Mouse (Mus musculus): Measurements from ENCODE around the gene Nuf2. TPM values are rescaled to one million over a fixed set of nuclear protein-coding genes. Genes with fewer than 3 reads are reported as not detected.
A peak's percentile ranks its signal among the peaks of the same experiment; 100 is the strongest.
"Not testable (repeated sequence)": the region's sequence is repeated elsewhere in the genome, so short reads cannot be mapped to it uniquely, and the experiment has no call there.

The Nuf2 gene
- 1 to 10 TPM; 7.4 to 8.1 TPM for total RNA-seq (2021)
- long read RNA-seq, partial matches to known transcripts, result 0 of 6 reads
- long read RNA-seq, other reads (novel, unspliced or antisense), result 1 of 6 reads

DNA sequence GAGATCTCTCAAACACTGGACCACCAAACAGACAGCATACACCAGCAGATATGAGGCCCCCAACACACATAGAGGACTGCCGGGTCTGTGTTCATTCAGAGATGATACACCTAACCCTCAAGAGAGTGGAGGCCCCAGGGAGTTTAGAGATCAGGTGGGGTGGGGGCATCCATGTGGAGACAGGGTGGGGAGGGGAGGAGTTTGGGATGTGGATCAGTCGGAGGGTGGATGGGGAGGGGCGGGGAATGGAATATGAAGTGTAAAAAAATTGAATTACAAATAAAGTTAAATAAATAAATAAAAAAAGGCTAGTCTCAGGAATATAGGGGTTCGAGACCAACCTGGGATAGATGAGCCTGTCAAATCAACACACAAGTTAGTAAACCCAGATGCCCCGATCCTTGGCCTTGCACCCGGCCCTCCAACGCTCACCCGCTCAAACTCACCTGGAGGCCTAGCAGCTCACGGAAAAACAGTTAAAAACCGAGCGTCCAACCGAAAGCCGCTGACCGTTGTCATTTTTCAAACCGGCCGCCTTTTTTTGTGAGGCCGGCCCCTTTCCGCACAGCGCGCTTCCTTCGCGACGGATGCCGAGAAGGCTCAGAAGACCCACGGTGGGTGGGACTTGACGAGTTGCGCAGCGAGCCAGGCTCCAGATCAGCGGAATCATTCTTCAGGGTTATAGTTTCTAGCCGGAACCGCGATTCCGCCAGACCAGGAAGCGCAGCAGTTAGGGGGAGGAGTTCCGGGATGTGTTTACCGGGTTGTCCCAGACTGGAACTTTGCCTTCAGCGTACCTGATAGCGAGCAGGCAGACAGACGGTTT, at the start of gene Nuf2:
Nuf2 (minus strand) TSS at position 589 of the 826 bp plus-strand sequence.
- DNase-seq (ENCODE audit: low spot score in 2 of 2), result peak; percentile 99 to 100

DNA sequence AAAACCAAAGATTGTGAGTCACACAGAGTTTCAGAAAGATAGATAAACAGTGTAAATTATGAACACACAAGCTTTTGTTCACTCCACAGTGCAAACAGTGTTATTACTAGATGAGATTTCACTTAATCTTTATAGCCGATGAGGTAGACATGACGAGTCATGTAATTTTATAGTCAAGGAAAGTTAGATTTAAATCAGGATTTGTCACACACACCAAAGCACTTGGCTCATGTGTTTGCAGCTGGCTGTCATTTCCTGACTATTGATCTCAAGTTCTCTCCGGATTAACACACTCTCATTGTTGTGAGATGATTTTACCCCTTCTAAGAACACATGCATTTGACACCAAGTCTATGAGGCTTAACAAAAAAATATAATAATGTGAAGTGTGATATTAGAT, 48.3 kb upstream of the Nuf2 start:
- DNase-seq (ENCODE audit: low spot score in 2 of 2), result no peak

DNA sequence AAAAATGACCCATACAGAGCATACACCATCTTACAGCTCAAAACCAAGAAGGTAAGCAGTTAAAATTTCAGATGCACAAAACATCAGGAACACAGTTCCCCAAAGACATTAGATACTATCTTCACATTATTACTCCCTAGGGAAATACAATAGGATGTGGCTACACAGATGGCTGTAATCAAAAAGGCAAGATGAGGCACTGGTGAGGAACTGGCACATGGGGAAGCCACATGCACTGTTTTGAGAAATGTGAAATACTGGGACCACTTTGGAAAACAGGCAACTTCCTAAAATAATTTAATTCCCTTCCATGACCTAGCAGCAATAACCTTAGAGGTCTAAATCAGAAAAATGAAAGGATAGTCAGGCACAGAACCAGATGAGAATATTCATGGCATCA, 42.9 kb upstream of the Nuf2 start:
- no peak for DNase-seq (ENCODE audit: low spot score in 2 of 2)

DNA sequence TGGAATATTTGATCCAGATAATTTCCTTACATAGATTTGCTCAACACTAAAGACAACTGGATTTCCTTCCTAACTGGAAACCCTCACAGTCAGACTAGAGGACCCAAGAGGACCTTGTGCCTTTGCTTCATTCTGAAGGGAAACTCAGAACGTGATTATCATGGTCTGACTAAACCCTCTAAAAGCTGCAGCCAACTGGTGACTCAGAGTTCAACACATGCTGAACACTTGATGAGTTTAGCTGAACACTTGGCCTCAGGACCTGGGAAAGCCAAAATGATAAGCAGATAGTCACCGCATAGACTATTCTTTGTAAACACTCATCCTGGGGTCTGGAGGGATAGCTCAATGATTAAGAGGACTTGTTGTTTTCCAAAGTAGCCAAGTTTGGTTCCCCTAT, 24.4 kb upstream of the Nuf2 start:
- no peak for DNase-seq (ENCODE audit: low spot score in 2 of 2)

DNA sequence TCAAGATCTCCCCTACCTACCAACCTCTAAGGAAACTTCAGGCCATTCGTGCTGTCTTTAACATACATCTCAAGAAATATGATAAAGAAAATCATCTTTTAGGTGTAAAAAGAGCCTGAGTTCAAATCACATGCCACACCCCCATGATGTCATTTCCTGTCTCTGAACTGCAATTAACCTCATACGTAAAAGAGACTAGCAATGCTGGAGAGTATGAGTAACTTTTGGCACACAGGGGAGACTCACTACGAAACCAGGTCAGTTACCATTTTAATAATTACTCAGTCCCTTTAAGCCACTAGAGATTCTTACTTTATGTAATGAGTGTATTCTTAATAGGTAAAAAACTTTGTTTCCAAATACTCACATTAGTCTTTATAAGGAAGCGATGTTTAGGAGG, 23.8 kb upstream of the Nuf2 start:
- no peak for DNase-seq (ENCODE audit: low spot score in 2 of 2)

- no peak for DNase-seq (ENCODE audit: low spot score in 2 of 2)
These were observed 22.2 kb upstream of the Nuf2 start for GRCm38 (mm10) chr1:169553446-169553845.

GRCm38 (mm10) chr1:169540415-169540814, 9.2 kb upstream of the Nuf2 start:
- no peak for DNase-seq (ENCODE audit: low spot score in 2 of 2)

- DNase-seq (ENCODE audit: low spot score in 2 of 2), result peak; percentile 80 to 85
These were observed 655 bp upstream of the Nuf2 start for GRCm38 (mm10) chr1:169531702-169532535.

DNA sequence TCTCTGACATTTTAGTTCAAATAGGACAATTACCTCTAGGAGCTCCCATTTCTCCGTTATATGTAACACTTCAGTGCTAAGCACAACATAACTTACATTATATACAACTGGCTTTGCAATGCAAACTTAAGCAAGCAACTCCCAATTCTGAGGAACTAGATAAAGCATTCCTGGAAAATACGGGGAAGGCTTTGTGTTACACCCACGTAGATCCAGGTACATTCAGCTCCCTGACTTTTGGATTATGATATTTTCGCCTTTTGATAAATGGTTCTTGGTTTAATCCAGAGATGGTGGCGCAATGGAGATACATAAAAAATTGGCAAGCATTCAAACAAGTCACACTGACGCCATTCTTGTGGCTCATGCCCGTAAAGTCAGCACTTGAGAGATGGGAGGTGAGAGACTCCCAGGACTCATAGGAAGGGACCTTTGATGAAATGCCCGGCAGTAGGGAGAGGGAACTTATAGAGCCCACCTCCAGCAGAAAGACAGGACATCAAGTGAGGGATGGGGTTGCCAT, 1.2 kb downstream of the Nuf2 start:
- DNase-seq (ENCODE audit: low spot score in 2 of 2), result no peak

DNA sequence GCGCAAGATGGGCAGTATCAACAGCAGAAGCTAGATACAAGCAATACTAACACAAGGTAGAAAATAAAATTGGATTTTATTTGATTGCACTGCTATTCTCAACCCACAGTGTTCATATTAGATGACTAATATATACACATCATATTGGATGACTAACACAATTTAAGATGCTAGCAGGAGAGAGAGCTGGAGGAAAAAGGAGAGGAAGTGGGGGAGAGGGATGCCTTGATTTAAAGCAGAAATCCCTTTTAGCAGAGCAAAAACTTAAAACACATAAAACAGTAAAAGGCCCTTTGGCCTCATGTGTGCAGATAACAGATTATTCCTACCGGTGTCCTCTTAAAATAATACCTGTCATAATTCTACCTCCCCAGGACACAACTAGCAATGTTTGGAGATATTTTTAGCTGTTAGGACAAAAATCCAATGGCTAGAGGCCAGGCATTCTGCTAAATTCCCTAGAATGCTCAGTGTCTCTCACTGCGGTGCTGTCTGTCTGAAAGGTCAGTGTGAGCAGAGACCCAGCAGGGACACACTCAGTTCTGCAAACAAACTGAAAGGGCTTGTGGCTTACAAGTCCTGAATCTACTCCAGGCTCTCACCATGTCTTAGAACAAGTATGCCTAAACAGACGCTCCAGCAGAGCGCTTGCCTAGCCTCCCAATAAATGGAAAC, 5.1 kb downstream of the Nuf2 start:
- DNase-seq (ENCODE audit: low spot score in 2 of 2), result no peak

GRCm38 (mm10) chr1:169519337-169519736, 11.9 kb downstream of the Nuf2 start:
- no peak for DNase-seq (ENCODE audit: low spot score in 2 of 2)

- DNase-seq (ENCODE audit: low spot score in 2 of 2), result not testable (repeated sequence)
These were observed 13.3 kb downstream of the Nuf2 start for GRCm38 (mm10) chr1:169517899-169518517.

- no peak for DNase-seq (ENCODE audit: low spot score in 2 of 2)
These were observed 13.8 kb downstream of the Nuf2 start for GRCm38 (mm10) chr1:169517376-169517892.

- DNase-seq (ENCODE audit: low spot score in 2 of 2), result peak; percentile 37 to 60
These were observed 24.9 kb downstream of the Nuf2 start for GRCm38 (mm10) chr1:169506354-169506753.

GRCm38 (mm10) chr1:169502876-169503275, 28.4 kb downstream of the Nuf2 start:
- DNase-seq (ENCODE audit: low spot score in 2 of 2), result no peak

DNA sequence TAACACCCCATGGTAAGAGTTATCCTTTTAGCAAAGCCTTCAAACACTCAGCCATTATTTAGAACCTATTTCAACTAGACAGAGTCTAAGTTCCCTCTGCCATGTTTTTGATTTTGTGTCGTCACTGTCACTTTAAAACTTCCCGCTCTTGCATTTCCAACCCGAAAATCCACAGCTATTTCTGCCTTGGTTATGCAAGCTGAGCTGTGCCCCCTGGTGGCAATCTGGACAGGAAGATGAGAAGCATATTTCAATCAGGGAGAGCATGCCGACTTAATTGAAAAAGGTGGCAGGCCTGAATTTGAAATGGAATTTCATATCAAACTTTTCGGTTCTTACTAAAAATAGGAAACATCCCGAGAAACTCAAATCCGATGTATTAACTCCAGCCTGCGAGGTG, 35.6 kb downstream of the Nuf2 start:
- peak; percentile 87 to 89 for DNase-seq (ENCODE audit: low spot score in 2 of 2)

DNA sequence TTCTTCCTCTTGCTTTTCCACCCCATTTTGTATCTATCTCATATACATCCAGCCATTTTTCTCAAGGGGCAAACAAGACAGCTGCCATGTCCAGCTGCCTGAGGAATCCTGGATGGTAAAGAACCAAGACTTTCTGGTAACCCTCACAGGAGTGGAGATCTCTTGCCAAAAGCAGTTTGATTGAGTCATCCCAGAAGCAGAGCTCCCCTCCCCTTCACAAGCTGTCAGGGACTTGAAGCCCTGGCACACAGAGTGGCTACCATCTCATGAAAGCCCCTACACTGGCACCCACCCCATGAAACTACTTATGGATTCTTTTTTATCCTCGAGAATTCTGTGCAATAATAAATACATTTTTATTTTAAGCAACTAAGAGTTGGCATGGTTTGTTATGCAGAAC, 39.7 kb downstream of the Nuf2 start:
- no peak for DNase-seq (ENCODE audit: low spot score in 2 of 2)

DNA sequence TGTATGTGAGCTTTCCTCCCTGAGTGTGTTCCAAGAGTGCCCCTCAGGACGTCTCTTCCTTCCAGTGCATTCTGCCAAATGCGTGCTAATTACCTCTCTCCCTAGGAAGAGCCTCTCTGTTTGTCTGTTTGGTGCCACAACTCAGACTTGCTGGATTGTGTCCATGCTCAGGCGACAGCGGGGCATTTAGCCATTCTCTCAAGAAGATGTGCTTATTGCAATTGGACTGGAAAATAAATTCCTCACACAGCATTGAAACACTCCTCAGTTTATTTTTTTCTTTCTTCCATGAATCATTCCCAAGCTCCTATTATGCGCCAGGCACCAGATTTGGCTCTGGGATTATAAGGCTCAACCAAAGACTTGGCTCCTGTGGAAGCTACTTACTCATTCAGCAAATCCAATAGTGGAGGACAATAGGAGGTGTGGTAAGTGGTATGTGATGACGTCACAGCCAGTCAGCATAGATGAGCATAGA, 45.8 kb downstream of the Nuf2 start:
- DNase-seq (ENCODE audit: low spot score in 2 of 2), result peak; percentile 57 to 68

- peak; percentile 36 to 43 for DNase-seq (ENCODE audit: low spot score in 2 of 2)
These were observed 46.7 kb downstream of the Nuf2 start for GRCm38 (mm10) chr1:169484565-169484964.

DNA sequence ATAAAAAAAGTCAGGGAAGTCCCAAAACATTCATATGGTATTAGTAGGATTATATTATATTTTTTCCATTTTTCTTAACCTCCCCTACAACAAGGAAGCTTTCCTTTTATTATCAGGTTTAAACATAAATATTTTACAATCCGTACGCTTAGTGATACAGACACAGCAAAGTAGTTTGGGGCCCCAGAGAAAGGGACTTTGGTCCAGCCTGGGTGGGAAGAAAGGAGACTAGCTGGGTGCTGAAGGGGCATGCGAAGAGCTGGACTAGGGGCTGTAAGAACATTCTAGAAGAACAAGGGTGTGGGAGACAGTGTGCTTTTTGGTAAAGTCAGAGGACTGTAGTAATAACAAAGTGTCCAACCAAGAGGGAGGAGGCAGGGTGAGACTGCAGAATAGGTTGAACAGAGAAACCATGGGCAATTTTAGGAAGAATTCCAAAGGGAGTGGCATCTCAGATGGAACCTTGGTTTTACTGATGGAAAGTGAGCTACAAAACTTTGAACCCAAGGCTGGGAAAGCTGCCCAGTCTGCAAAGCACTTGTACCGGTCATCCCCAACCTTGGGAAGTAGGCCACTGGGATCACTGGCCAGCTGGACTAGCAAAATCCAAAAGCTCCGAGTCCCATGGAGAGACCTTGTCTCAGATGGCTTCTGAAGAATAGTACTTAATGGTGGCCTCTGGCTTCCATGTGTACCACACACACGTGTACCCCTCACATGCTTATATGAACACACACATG, 48.5 kb downstream of the Nuf2 start:
- DNase-seq (ENCODE audit: low spot score in 2 of 2), result peak in 1 of 2 experiments; percentile 37
